Mouse (Mus musculus): ENCODE results near the gene Ptk7. TPM values are rescaled to one million over a fixed set of nuclear protein-coding genes. Genes with fewer than 3 reads are reported as not detected.

Ptk7 gene
- polyA plus RNA-seq, 1 experiment from 2014 or later: 58.5 TPM

DNA sequence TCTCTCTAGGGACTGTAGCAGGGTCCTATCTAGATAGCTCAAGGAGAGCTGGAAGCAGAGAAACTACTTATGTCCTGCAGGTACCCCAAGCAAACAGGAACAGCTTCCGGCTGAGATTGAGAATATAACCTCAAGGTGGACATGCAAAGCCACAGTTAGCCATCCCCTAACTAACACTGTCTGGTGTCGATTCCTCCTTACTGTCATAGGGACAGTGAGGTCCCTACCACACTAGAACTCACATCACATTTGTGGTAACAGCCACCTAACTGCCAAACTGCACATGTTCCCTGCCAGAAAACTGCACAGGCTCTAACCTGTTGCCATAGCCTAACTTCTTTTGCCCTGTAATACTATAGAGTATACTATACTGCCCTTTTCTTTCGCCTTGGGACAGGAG lies 75.4 kb downstream of the Ptk7 start:
- Histone ChIP-seq H3K27ac (ENCODE audit: low read depth, low read length) (no peak overlapping the region; the same call in 1 of the 2 replicates), H3K9me3 (ENCODE audit: control insufficient read depth, low read length) (no peaks in the 10 kb centered on the region; the same call in 1 of the 2 replicates), H3K4me3 (ENCODE audit: low read length) (peak overlapping the region; percentile 99), H3K36me3 (ENCODE audit: control insufficient read depth, insufficient read depth, low read length) (peaks cover 33% of the 10 kb centered on the region), H3K4me1 (ENCODE audit: control insufficient read depth, insufficient read depth, low read length) (peaks cover 28% of the 10 kb centered on the region), H3K9ac (ENCODE audit: low read depth, low read length) (peak overlapping the region; percentile 99; the same call in 1 of the 2 replicates), H3K27me3 (ENCODE audit: control insufficient read depth, insufficient read depth, low read length) (no peaks in the 10 kb centered on the region), H3K4me2 (replicated peaks; ENCODE audit: low read depth, low read length) (peak overlapping the region; percentile 74)
- ATAC-seq (ENCODE audit: low FRiP score, low TSS enrichment): no peak
- WGBS: 62% methylated on average over 3 of the region's 3 CpGs

DNA sequence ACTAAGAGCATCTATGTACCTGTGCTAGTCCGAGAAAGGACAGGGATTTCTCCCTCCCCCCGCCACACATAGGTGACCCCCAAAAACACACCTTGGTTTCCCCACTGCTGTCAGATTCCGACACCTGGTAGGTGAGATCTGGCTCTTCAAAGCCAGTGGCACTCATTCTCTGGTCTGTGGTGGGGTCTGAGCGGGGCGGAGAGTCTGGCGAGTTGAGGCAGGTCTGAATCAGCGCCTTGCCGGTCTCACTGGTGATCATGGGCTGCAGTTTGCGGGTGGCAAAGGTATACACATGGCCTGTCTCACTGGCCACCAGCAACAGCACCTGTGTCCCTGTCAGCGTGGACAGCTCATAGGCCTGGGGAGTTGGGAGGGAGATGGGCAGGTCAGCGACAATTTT lies 75.8 kb downstream of the Ptk7 start:
- Histone ChIP-seq H3K4me1 (ENCODE audit: control insufficient read depth, insufficient read depth, low read length) (peaks cover 30% of the 10 kb centered on the region), H3K4me3 (ENCODE audit: low read length) (peak overlapping the region; percentile 99), H3K9ac (ENCODE audit: low read depth, low read length) (peak overlapping the region; percentile 99; the same call in 1 of the 2 replicates), H3K27ac (ENCODE audit: low read depth, low read length) (peak overlapping the region; percentile 66), H3K9me3 (ENCODE audit: control insufficient read depth, low read length) (no peaks in the 10 kb centered on the region; the same call in 1 of the 2 replicates), H3K4me2 (replicated peaks; ENCODE audit: low read depth, low read length) (peak overlapping the region; percentile 74), H3K36me3 (ENCODE audit: control insufficient read depth, insufficient read depth, low read length) (peaks cover 37% of the 10 kb centered on the region), H3K27me3 (ENCODE audit: control insufficient read depth, insufficient read depth, low read length) (no peaks in the 10 kb centered on the region)
- 41% methylated on average over 11 of the region's 11 CpGs for WGBS
- ATAC-seq (ENCODE audit: low FRiP score, low TSS enrichment): no peak

DNA sequence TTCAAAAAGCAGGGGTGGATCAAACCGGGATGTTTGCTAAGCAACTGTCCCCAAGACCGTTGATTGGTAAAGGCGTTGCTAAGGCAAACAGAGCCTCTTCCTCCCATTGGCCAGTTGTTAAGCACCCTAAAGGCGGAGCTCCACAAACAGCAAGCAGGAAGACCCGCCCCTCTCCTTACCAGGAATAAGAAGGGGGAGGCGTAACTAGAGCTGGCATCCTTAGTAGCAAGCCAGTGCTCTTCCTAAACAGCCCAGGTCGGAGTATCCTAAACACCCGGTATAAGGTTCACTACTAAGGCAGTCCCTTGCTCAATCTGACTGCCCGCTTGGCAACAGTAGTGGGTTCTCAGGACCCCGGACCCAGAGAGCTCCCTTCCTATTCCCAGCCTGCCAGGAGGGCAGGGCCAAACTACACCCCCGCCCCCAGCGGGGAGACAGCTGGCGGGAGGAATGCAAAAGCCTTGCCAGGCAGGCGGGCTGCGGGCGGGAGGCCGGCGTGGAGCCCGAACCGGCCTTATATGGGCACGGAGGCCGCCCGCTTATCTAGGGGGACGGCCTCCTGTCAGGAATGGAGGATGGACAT lies 76.4 kb downstream of the Ptk7 start:
- ATAC-seq (ENCODE audit: low FRiP score, low TSS enrichment): peak; percentile 71
- Histone ChIP-seq H3K27me3 (ENCODE audit: control insufficient read depth, insufficient read depth, low read length) (no peaks in the 10 kb centered on the region), H3K27ac (ENCODE audit: low read depth, low read length) (peak overlapping the region; percentile 66), H3K36me3 (ENCODE audit: control insufficient read depth, insufficient read depth, low read length) (peaks cover 40% of the 10 kb centered on the region), H3K4me2 (replicated peaks; ENCODE audit: low read depth, low read length) (peak overlapping the region; percentile 74), H3K4me3 (ENCODE audit: low read length) (peak overlapping the region; percentile 99), H3K4me1 (ENCODE audit: control insufficient read depth, insufficient read depth, low read length) (peaks cover 35% of the 10 kb centered on the region), H3K9ac (ENCODE audit: low read depth, low read length) (peak overlapping the region; percentile 99; the same call in 1 of the 2 replicates), H3K9me3 (ENCODE audit: control insufficient read depth, low read length) (no peaks in the 10 kb centered on the region; the same call in 1 of the 2 replicates)
- WGBS: 2% methylated on average over 24 of the region's 24 CpGs

DNA sequence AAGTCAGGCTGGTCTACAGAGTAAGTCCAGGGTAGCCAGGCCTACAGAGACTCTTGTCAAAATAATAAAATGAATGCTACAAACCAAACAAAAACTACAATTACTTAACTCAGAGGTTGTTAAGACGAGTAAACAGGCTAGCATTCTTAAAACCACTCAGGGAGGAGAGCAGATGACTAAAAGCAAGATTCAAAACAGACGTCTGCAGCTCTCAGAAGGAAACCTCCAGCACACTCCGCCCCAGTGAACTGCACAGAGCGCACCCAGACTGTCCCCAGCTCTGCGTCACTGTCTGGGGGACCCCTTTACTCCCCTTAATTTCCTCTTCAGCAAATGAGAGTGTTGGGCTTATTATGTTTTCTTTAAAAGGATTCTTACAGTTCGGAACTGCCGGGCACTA lies 77.2 kb downstream of the Ptk7 start:
- ATAC-seq (ENCODE audit: low FRiP score, low TSS enrichment): no peak
- no peaks in the 10 kb centered on the region for H3K27me3 ChIP-seq (ENCODE audit: control insufficient read depth, insufficient read depth, low read length)
- WGBS: 90% methylated on average over 7 of the region's 7 CpGs
- H3K9me3 ChIP-seq (ENCODE audit: control insufficient read depth, low read length): no peaks in the 10 kb centered on the region; the same call in 1 of the 2 replicates
- no peak overlapping the region for H3K4me2 ChIP-seq (replicated peaks; ENCODE audit: low read depth, low read length)
- 0 out of 2 replicates have a peak overlapping the region, but pooled peaks have one; percentile 6 for H3K27ac ChIP-seq (ENCODE audit: low read depth, low read length)
- 0 out of 2 replicates have a peak overlapping the region, but pooled peaks have one; percentile 1 for H3K9ac ChIP-seq (ENCODE audit: low read depth, low read length)
- H3K4me1 ChIP-seq (ENCODE audit: control insufficient read depth, insufficient read depth, low read length): peaks cover 43% of the 10 kb centered on the region
- H3K4me3 ChIP-seq (ENCODE audit: low read length): no peak overlapping the region
- H3K36me3 ChIP-seq (ENCODE audit: control insufficient read depth, insufficient read depth, low read length): peaks cover 40% of the 10 kb centered on the region

DNA sequence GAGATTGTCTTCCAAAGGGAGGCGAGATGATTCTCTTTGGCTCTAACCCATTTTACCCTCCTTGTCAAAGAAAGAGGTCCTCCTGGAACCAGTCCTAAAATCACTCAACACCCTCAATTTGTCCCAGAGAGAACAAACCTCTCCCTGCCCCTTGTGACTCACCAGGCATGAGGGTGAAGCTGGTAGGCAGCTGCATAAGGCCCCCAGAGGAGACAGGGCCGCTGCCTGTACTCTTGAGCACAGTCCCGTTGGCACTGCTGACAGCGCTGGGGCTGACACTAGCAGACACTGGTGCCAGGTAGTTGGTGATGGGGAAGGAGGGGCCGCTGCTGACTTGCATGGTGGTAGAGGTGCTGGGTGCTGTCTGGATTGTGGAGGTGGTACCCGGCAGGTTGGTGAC lies 77.9 kb downstream of the Ptk7 start:
- peaks cover 43% of the 10 kb centered on the region for H3K4me1 ChIP-seq (ENCODE audit: control insufficient read depth, insufficient read depth, low read length)
- WGBS: 96% methylated on average over 6 of the region's 6 CpGs
- no peak overlapping the region for H3K27ac ChIP-seq (ENCODE audit: low read depth, low read length)
- H3K27me3 ChIP-seq (ENCODE audit: control insufficient read depth, insufficient read depth, low read length): no peaks in the 10 kb centered on the region
- ATAC-seq (ENCODE audit: low FRiP score, low TSS enrichment): no peak
- no peaks in the 10 kb centered on the region; the same call in 1 of the 2 replicates for H3K9me3 ChIP-seq (ENCODE audit: control insufficient read depth, low read length)
- H3K9ac ChIP-seq (ENCODE audit: low read depth, low read length): no peak overlapping the region
- H3K36me3 ChIP-seq (ENCODE audit: control insufficient read depth, insufficient read depth, low read length): peaks cover 40% of the 10 kb centered on the region
- H3K4me3 ChIP-seq (ENCODE audit: low read length): no peak overlapping the region
- H3K4me2 ChIP-seq (replicated peaks; ENCODE audit: low read depth, low read length): no peak overlapping the region

DNA sequence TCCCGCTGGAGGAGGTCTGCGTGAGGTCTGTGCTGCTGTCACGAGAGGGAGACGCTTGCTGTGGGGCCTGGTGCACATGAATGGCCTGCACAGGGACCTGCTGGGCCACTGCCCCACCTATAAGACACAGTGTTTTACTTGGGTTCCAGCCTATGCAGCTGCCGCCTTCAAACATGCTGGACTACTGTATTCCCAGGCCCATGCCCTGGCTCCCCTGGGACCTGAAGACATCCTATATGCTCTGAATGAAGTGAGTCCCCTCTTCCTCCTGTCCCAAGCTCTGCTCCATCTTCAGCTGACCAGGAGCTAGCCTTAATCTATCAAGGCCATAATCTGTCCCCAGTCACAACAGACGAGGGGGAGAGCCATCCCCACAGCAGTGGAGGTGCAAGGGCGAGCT lies 78.4 kb downstream of the Ptk7 start:
- H3K4me1 ChIP-seq (ENCODE audit: control insufficient read depth, insufficient read depth, low read length): peaks cover 46% of the 10 kb centered on the region
- no peak for ATAC-seq (ENCODE audit: low FRiP score, low TSS enrichment)
- no peak overlapping the region for H3K27ac ChIP-seq (ENCODE audit: low read depth, low read length)
- no peak overlapping the region for H3K4me2 ChIP-seq (replicated peaks; ENCODE audit: low read depth, low read length)
- no peak overlapping the region for H3K4me3 ChIP-seq (ENCODE audit: low read length)
- H3K9me3 ChIP-seq (ENCODE audit: control insufficient read depth, low read length): no peaks in the 10 kb centered on the region; the same call in 1 of the 2 replicates
- no peak overlapping the region for H3K9ac ChIP-seq (ENCODE audit: low read depth, low read length)
- no peaks in the 10 kb centered on the region for H3K27me3 ChIP-seq (ENCODE audit: control insufficient read depth, insufficient read depth, low read length)
- 87% methylated on average over 7 of the region's 7 CpGs for WGBS
- H3K36me3 ChIP-seq (ENCODE audit: control insufficient read depth, insufficient read depth, low read length): peaks cover 40% of the 10 kb centered on the region

DNA sequence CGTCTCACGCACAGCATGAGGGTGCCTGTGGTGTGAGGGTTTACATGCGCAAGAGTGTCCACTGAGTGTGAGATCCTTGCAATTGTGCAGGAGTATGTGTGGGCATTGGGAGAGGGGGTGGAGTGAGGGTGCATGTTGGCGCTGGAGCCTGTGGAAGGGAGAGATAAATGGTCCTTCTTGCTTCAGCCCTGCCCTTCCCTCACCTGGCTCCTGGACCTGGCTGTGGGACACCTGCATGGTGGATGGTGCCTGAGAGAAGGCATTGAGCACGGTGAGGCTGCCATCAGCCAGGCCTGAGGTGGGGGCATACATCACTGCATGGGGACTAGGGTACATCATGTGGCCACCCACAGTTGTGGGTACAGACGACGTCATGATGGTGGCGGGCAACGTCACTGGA lies 79.7 kb downstream of the Ptk7 start:
- Histone ChIP-seq H3K27ac (ENCODE audit: low read depth, low read length) (no peak overlapping the region), H3K4me1 (ENCODE audit: control insufficient read depth, insufficient read depth, low read length) (peaks cover 46% of the 10 kb centered on the region), H3K4me3 (ENCODE audit: low read length) (no peak overlapping the region), H3K9ac (ENCODE audit: low read depth, low read length) (no peak overlapping the region), H3K36me3 (ENCODE audit: control insufficient read depth, insufficient read depth, low read length) (peaks cover 40% of the 10 kb centered on the region), H3K4me2 (replicated peaks; ENCODE audit: low read depth, low read length) (no peak overlapping the region), H3K27me3 (ENCODE audit: control insufficient read depth, insufficient read depth, low read length) (no peaks in the 10 kb centered on the region), H3K9me3 (ENCODE audit: control insufficient read depth, low read length) (no peaks in the 10 kb centered on the region; the same call in 1 of the 2 replicates)
- WGBS: 90% methylated on average over 9 of the region's 9 CpGs
- no peak for ATAC-seq (ENCODE audit: low FRiP score, low TSS enrichment)

DNA sequence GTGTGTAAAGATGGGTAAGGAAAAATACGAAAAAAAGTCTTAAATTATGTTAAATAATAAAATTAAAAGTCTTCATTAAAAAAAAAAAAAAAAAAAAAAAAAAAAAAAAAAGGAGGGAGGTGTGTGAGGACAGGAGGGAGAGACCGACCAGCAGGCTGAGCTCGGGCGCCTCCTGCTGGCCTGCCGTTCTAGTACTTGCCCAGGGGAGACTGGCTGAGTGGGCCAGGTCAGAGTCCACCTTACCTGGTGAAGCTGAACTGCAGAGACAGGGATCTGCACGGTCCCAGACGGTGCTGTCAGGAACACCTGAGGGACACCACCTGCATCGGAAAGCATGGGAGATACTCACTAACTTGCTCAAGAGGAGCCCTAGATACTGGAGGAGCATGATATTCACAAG lies 80.1 kb downstream of the Ptk7 start:
- Histone ChIP-seq H3K4me2 (replicated peaks; ENCODE audit: low read depth, low read length) (no peak overlapping the region), H3K9me3 (ENCODE audit: control insufficient read depth, low read length) (no peaks in the 10 kb centered on the region; the same call in 1 of the 2 replicates), H3K9ac (ENCODE audit: low read depth, low read length) (no peak overlapping the region), H3K27ac (ENCODE audit: low read depth, low read length) (no peak overlapping the region), H3K36me3 (ENCODE audit: control insufficient read depth, insufficient read depth, low read length) (peaks cover 40% of the 10 kb centered on the region), H3K4me1 (ENCODE audit: control insufficient read depth, insufficient read depth, low read length) (peaks cover 44% of the 10 kb centered on the region), H3K27me3 (ENCODE audit: control insufficient read depth, insufficient read depth, low read length) (no peaks in the 10 kb centered on the region), H3K4me3 (ENCODE audit: low read length) (no peak overlapping the region)
- no peak for ATAC-seq (ENCODE audit: low FRiP score, low TSS enrichment)
- WGBS: 29% methylated on average over 8 of the region's 8 CpGs

DNA sequence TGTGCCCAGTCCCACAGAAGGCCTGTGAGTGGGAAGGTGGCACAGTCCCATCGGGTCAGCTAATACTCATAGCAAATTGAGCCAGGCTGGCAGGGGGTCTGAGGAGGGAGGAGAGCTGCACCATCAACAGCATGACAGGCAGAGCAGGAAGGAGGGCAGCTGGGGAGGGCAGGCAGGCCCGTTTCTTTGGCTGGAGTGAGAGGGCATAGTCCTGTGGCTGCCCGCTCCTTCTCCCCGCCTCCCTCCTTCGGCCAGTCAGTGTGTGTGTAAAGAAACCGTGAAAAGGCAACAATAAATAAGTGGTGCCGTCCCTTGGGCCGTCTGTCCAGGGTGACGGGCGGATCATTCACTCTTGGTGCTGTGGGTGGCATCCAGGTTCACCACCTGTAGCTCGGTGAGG lies 80.6 kb downstream of the Ptk7 start:
- Histone ChIP-seq H3K4me1 (ENCODE audit: control insufficient read depth, insufficient read depth, low read length) (peaks cover 39% of the 10 kb centered on the region), H3K9me3 (ENCODE audit: control insufficient read depth, low read length) (no peaks in the 10 kb centered on the region; the same call in 1 of the 2 replicates), H3K36me3 (ENCODE audit: control insufficient read depth, insufficient read depth, low read length) (peaks cover 40% of the 10 kb centered on the region), H3K27ac (ENCODE audit: low read depth, low read length) (no peak overlapping the region), H3K4me2 (replicated peaks; ENCODE audit: low read depth, low read length) (no peak overlapping the region), H3K4me3 (ENCODE audit: low read length) (no peak overlapping the region), H3K27me3 (ENCODE audit: control insufficient read depth, insufficient read depth, low read length) (no peaks in the 10 kb centered on the region), H3K9ac (ENCODE audit: low read depth, low read length) (no peak overlapping the region)
- no peak for ATAC-seq (ENCODE audit: low FRiP score, low TSS enrichment)
- 59% methylated on average over 11 of the region's 11 CpGs for WGBS

Data from kidney, embryonic 14.5 days (tissue).